Mouse (Mus musculus): ENCODE data around the gene Abca7.

GRCm38 (mm10) chr10:79989272-79989786 lies 7.0 kb upstream of the Abca7 start:
- TF ChIP-seq CTCF (IDR thresholded peaks at IDR 0.05; ENCODE audit: borderline replicate concordance, control insufficient read depth, extremely low read depth, insufficient read depth, low read length, poor library complexity) (no peak), POLR2A (IDR thresholded peaks at IDR 0.05; ENCODE audit: control insufficient read depth, extremely low read depth, insufficient read depth, low read length, poor library complexity) (no peak)
